ENCODE assay signal across 18 mouse cellular contexts in genomic region chr9:44188223-44188622, GRCm38 (mm10). TPM values are rescaled to one million over a fixed set of nuclear protein-coding genes. Genes with fewer than 3 reads are reported as not detected.
DNase-seq lines count a peak whose midpoint lies in the region; ATAC-seq and TF ChIP-seq lines count a peak whose summit lies in the region.
"Had no signal": no experiment of that assay in that cellular context is flagged by ENCODE, and none has a peak within 500 bp of the region (broad histone marks: within the 10 kb centered on the region; RNA-seq: fewer than 3 reads in every experiment).

No protein-coding gene starts in this region.

- H3K27me3 ChIP-seq in cerebellum, adult 2 months (ENCODE audit: control insufficient read depth, insufficient read depth, low read length) = no peaks in the 10 kb centered on the region
- no peaks in the 10 kb centered on the region for H3K27me3 ChIP-seq in kidney, embryonic 15.5 days
- H3K27me3 ChIP-seq: heart, embryonic 12.5 days; limb, embryonic 13.5 days; megakaryocyte, embryonic 14.5 days had no signal

- H3K9me3 ChIP-seq in kidney, embryonic 15.5 days (replicated peaks) = no peaks in the 10 kb centered on the region
- H3K9me3 ChIP-seq: heart, embryonic 12.5 days; limb, embryonic 13.5 days; megakaryocyte, embryonic 14.5 days had no signal

- H3K4me1 ChIP-seq in cerebellum, adult 2 months (ENCODE audit: control insufficient read depth, insufficient read depth, low read length) = no peaks in the 10 kb centered on the region; the same call in 1 of the 2 replicates
- H3K4me1 ChIP-seq in kidney, embryonic 15.5 days = no peaks in the 10 kb centered on the region

- H3K4me2 ChIP-seq in kidney, embryonic 15.5 days = no peak overlapping the region
- H3K4me2 ChIP-seq: heart, embryonic 12.5 days; limb, embryonic 13.5 days had no signal

- H3K36me3 ChIP-seq in kidney, embryonic 15.5 days = peaks cover 10% of the 10 kb centered on the region
- H3K36me3 ChIP-seq: limb, embryonic 13.5 days had no signal

- H3K4me3 ChIP-seq in cerebellum, adult 2 months (replicated peaks; ENCODE audit: insufficient read depth, low read depth, low read length) = no peak overlapping the region
- no peak overlapping the region for H3K4me3 ChIP-seq in kidney, embryonic 15.5 days (replicated peaks)
- H3K4me3 ChIP-seq: heart, embryonic 12.5 days; limb, embryonic 13.5 days; megakaryocyte, embryonic 14.5 days had no signal

- no peak overlapping the region for H3K9ac ChIP-seq in kidney, embryonic 15.5 days
- H3K9ac ChIP-seq: heart, embryonic 12.5 days; limb, embryonic 13.5 days had no signal

- DNase-seq in cerebellum, adult 2 months = peak in 1 of 2 experiments; percentile 12
- no peak for DNase-seq in cerebellum, postnatal 4 days (ENCODE audit: low spot score in 2 of 2)
- DNase-seq in kidney, postnatal 14 days = peak; percentile 7
- DNase-seq in MN1 (ENCODE audit: low spot score) = peak; percentile 11
- DNase-seq in left cerebral cortex, adult 18-20 months (ENCODE audit: low spot score in 2 of 2) = peak; percentile 27 to 38
- no peak for DNase-seq in embryo, embryonic 11 days
- DNase-seq: adrenal gland, postnatal 25 days; kidney, postnatal 4 days; lung, adult 18-20 months had no signal

- 0 out of 2 replicates have a peak overlapping the region, but pooled peaks have one; percentile 21 for H3K27ac ChIP-seq in cerebellum, adult 2 months (ENCODE audit: insufficient read depth, low read length)
- H3K27ac ChIP-seq in kidney, embryonic 15.5 days = no peak overlapping the region
- H3K27ac ChIP-seq: limb, embryonic 13.5 days had no signal

- no peak for TF ChIP-seq POLR2A in cerebellum, adult 2 months (IDR thresholded peaks at IDR 0.05; ENCODE audit: borderline replicate concordance, insufficient read depth, low read length)

- ATAC-seq in kidney, embryonic 15.5 days (replicated peaks; ENCODE audit: low FRiP score) = no peak
- no peak for ATAC-seq in megakaryocyte progenitor cell, adult 5-6 weeks (replicated peaks; ENCODE audit: poor library complexity)

- no peak for TF ChIP-seq CTCF in cerebellum, adult 2 months (IDR thresholded peaks at IDR 0.05; ENCODE audit: borderline replicate concordance, insufficient read depth, low read depth, low read length)

- 45% methylated on average over 12 of the region's 12 CpGs for WGBS in cerebellum, adult 2 months
- WGBS in kidney, embryonic 15.5 days = 84% methylated on average over 12 of the region's 12 CpGs

RNA-seq across cellular contexts. Expression of gene Cbl, which starts 45.6 kb away (rescaled TPM):
- 14.5 and 15.3 TPM in 2 replicates for polyA plus RNA-seq in cerebellum, adult 2 months (2012; rRNA removed)
- polyA plus RNA-seq in kidney, embryonic 15.5 days (2015; fragmentation: Nextera tagmentation; extraction: Ambion mirVana) = 18.6 and 22.9 TPM in 2 replicates
- total RNA-seq in left cerebral cortex, adult 18-20 months (2021) = 10 to 100 TPM; 51.1 to 56.3 TPM
- 106 and 109 TPM in 2 replicates for total RNA-seq in megakaryocyte progenitor cell, adult 5-6 weeks (2015)
- total RNA-seq in megakaryocyte progenitor cell, adult 5-6 weeks (2017) = 28.9 and 45.7 TPM in 2 replicates

RNA-seq across cellular contexts. Expression of gene Ccdc153, which starts 52.3 kb away (rescaled TPM):
- 3.7 and 7.0 TPM in 2 replicates for polyA plus RNA-seq in cerebellum, adult 2 months (2012; rRNA removed)
- polyA plus RNA-seq in kidney, embryonic 15.5 days (2015; fragmentation: Nextera tagmentation; extraction: Ambion mirVana) = not detected in 2 replicates
- total RNA-seq in left cerebral cortex, adult 18-20 months (2021) = 1 to 10 TPM in 1 of 2 experiments, not detected in 1; 1.8 TPM
- not detected in 2 replicates for total RNA-seq in megakaryocyte progenitor cell, adult 5-6 weeks (2015)
- not detected in 2 replicates for total RNA-seq in megakaryocyte progenitor cell, adult 5-6 weeks (2017)
- total RNA-seq: gastrocnemius, adult 18-20 months had no signal
- polyA plus RNA-seq: embryonic facial prominence, embryonic 11.5 days; heart, embryonic 12.5 days; limb, embryonic 13.5 days; neural tube, embryonic 14.5 days; small intestine, adult 2 months had no signal

RNA-seq across cellular contexts. Expression of gene Mcam, which starts 54.0 kb away (rescaled TPM):
- 57.0 and 61.8 TPM in 2 replicates for polyA plus RNA-seq in cerebellum, adult 2 months (2012; rRNA removed)
- 44.2 and 47.0 TPM in 2 replicates for polyA plus RNA-seq in kidney, embryonic 15.5 days (2015; fragmentation: Nextera tagmentation; extraction: Ambion mirVana)
- 10 to 100 TPM in 1 of 2 experiments, 1 to 10 TPM in 1; 8.7 to 10.3 TPM for total RNA-seq in left cerebral cortex, adult 18-20 months (2021)
- total RNA-seq in megakaryocyte progenitor cell, adult 5-6 weeks (2015) = 0.12 TPM in 1 of 2 replicates, not detected in the other
- total RNA-seq in megakaryocyte progenitor cell, adult 5-6 weeks (2017) = 0.14 TPM in 1 of 2 replicates, not detected in the other

Comparison
In these comparisons a context has a peak if more than half of its experiments do, and no peak if none do; other contexts are left out.
1. DNase-seq: peak in kidney, postnatal 14 days (single experiment), MN1 (single experiment) and left cerebral cortex, adult 18-20 months (2 of 2); none in cerebellum, postnatal 4 days (0 of 2) and embryo, embryonic 11 days (single experiment).
2. RNA of gene Mcam, which starts 54.0 kb away (total RNA-seq): 8.7 to 10.3 TPM in left cerebral cortex, adult 18-20 months; 0.12 to 0.14 TPM in megakaryocyte progenitor cell, adult 5-6 weeks; every median in the first group is over 4 times any median in the second.